Mouse (Mus musculus): ENCODE results near the gene Gas8.

DNA sequence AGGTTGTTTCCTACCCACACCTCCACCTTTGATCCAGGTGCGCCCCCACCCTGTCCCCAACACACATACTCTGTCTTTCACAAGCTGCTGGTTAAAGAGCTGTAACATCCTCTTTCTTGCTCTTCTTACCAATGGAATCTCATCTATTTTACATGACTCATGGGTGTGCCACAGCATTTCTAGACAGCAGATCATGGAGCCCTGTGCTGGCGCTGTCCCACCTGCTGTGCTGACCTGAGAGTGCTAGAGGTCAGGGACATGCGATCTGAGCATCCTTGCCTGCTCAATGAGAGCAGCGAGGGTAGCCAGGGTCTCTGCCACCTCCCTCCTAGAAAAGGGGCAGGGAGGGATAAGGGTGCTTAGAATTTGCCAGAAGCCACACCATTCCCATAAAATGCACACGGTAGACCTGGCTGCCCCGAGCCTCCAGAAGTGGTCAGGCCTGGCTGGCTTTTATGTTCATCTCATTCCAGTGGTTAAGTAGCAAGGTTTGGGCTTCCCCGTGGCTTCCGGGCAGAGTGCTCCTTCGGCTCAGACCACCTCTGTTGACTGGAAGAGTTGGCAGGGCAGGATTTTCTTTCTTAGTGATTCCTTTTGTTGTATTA, 13.9 kb upstream of the Gas8 start:
- no peak for TF ChIP-seq CTCF (IDR thresholded peaks at IDR 0.05; ENCODE audit: low read depth)
- TF ChIP-seq EP300 (optimal IDR thresholded peaks at IDR 0.05), result no peak
